Mouse (Mus musculus): ENCODE data around the gene Snx4.

- TF ChIP-seq E2F4 (IDR thresholded peaks at IDR 0.05; ENCODE audit: insufficient read depth) = no peak
- no peak for TF ChIP-seq POLR2A (IDR thresholded peaks at IDR 0.05; ENCODE audit: insufficient read length, low read depth)
These were observed 34.8 kb upstream of the Snx4 start for GRCm38 (mm10) chr16:33216313-33217003.
